Mouse (Mus musculus) liver, embryonic 15.5 days (tissue): ENCODE results near the gene Glyctk. TPM values are rescaled to one million over a fixed set of nuclear protein-coding genes. Genes with fewer than 3 reads are reported as not detected.

Experiments used
- ATAC-seq: fragments of 200-750 bp; cut with Nextera tagmentation; 2 replicates; pipeline ENCODE4 v1.8.0; 2017; ENCODE audit warnings: moderate number of reproducible peaks, mild to moderate bottlenecking, moderate library complexity; ENCODE audit not compliant: insufficient read depth
- H3K27ac ChIP-seq: fragments of 300-500 bp; sonication (generic); replicated peaks from 2 replicates; pipeline ENCODE4 v1.5.1; 2015; ENCODE audit warnings: mild to moderate bottlenecking, inconsistent platforms
- H3K27me3 ChIP-seq: fragments of 300-500 bp; sonication (generic); 2 replicates; pipeline ENCODE4 v1.6.1; 2015; ENCODE audit warnings: mild to moderate bottlenecking, inconsistent platforms
- H3K36me3 ChIP-seq: fragments of 300-500 bp; sonication (generic); replicated peaks from 2 replicates; pipeline ENCODE4 v1.6.1; 2015; ENCODE audit warnings: moderate library complexity, mild to moderate bottlenecking, inconsistent platforms
- H3K4me1 ChIP-seq: fragments of 300-500 bp; sonication (generic); replicated peaks from 2 replicates; pipeline ENCODE4 v1.6.1; 2015; ENCODE audit warnings: inconsistent platforms
- H3K4me2 ChIP-seq: fragments of 300-500 bp; sonication (generic); 2 replicates; pipeline ENCODE4 v1.6.1; 2015; ENCODE audit warnings: moderate library complexity, mild to moderate bottlenecking, inconsistent platforms
- H3K4me3 ChIP-seq: fragments of 300-500 bp; sonication (generic); replicated peaks from 2 replicates; pipeline ENCODE4 v1.5.1; 2015; ENCODE audit warnings: mild to moderate bottlenecking, inconsistent platforms
- H3K9ac ChIP-seq: fragments of 300-500 bp; sonication (generic); 2 replicates; pipeline ENCODE4 v1.6.1; 2015; ENCODE audit warnings: moderate library complexity, mild to moderate bottlenecking, inconsistent platforms
- H3K9me3 ChIP-seq: fragments of 300-500 bp; sonication (generic); replicated peaks from 2 replicates; pipeline ENCODE4 v1.6.1; 2016; ENCODE audit warnings: inconsistent platforms
- WGBS: fragments of 180-500 bp; shearing (Covaris S2); methylation state at CpG from one replicate; pipeline ENCODE4 v1.1.7; 2015; ENCODE audit warnings: mixed read lengths; ENCODE audit not compliant: insufficient replicate concordance; 5-methylcytosine and 5-hydroxymethylcytosine counted together
- polyA plus RNA-seq: library from polyadenylated mRNA; unstranded; fragments of >200 nt; fragmentation: Nextera tagmentation; extraction: Ambion mirVana; gene quantifications from 2 replicates; pipeline ENCODE4 v1.2.1, GENCODE M21; 2015

The Glyctk gene
- polyA plus RNA-seq: 22.2 and 27.6 TPM in 2 replicates

DNA sequence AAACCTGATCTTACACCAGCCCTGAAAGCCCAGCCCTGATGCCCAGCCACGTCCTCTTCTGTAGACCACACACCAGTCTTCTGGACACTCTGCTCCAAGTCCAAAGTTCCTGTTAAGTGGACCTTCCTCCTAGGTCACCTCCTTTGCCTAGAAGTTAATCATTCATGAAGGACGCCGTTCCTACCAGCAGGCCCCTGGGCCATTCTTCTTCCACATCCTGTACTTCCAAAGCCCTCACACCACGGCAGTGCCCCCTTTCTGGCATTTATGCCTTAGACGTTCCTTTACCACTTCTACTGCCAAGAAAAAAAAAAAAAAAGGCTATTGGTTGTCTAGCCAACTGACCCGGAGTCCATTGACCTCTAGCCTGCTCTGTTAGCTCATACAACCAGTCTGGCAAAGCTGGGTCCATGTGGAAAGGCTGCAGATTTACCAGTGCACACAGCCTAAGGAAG, at the start of gene Glyctk:
Glyctk (minus strand) TSS at position 102 of the 455 bp plus-strand sequence.
- H3K4me3 ChIP-seq: peak within 1 kb of the TSS; percentile 45
- peak within 1 kb of the TSS; percentile 31; the same call in 1 of the 2 replicates for H3K9ac ChIP-seq
- H3K36me3 ChIP-seq: no peaks in the 10 kb centered on the region
- WGBS: 54% methylated on average over 6 of the region's 6 CpGs
- no peaks in the 10 kb centered on the region for H3K27me3 ChIP-seq
- peak within 1 kb of the TSS; percentile 75 for H3K27ac ChIP-seq
- no peaks in the 10 kb centered on the region for H3K9me3 ChIP-seq
- H3K4me2 ChIP-seq: peak within 1 kb of the TSS; percentile 36
- peak; percentile 55 for ATAC-seq
- peaks cover 27% of the 10 kb centered on the region for H3K4me1 ChIP-seq

- WGBS: 66% methylated on average over 2 of the region's 2 CpGs
- no peaks in the 10 kb centered on the region for H3K27me3 ChIP-seq
- no peak for ATAC-seq
- H3K36me3 ChIP-seq: no peaks in the 10 kb centered on the region
- peaks cover 41% of the 10 kb centered on the region for H3K4me1 ChIP-seq
- H3K9me3 ChIP-seq: no peaks in the 10 kb centered on the region
- H3K9ac ChIP-seq: no peak overlapping the region
- no peak overlapping the region for H3K4me2 ChIP-seq
- no peak overlapping the region for H3K4me3 ChIP-seq
- no peak overlapping the region for H3K27ac ChIP-seq
Measured at GRCm38 (mm10) chr9:106206515-106206914, 48.6 kb upstream of the Glyctk start.

DNA sequence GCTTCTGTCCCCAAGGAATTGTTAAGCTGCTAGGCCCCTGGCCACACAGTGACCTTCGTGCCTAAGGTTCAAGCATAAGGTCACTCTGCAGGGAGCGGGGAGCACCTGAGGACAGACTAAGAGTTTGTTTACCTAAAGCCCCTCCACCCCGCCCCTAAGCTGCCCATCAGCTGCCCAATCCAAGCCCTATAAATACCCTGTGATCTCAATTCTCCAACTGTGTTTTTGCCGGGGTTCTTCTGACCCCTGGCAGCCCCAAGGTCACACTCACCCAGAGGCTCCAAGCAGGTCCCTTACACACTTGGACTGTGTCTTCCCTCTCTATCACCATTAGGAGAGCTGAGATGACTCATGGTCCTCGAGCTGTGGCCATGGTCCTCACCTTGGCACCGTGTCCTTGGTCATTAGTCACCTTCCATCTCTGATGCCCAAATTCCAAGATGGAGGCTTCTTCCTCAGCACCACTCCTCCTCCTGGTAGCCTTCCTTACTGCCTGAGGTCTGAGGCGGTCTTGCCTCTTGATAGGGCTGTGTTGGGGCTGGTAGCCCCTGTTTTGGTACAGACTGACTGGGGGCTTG, 47.9 kb upstream of the Glyctk start:
- Histone ChIP-seq H3K4me1 (peaks cover 36% of the 10 kb centered on the region), H3K4me2 (no peak overlapping the region), H3K4me3 (no peak overlapping the region), H3K9me3 (no peaks in the 10 kb centered on the region), H3K9ac (no peak overlapping the region), H3K27ac (no peak overlapping the region), H3K27me3 (no peaks in the 10 kb centered on the region), H3K36me3 (no peaks in the 10 kb centered on the region)
- no peak for ATAC-seq
- WGBS: 65% methylated on average over 7 of the region's 7 CpGs

DNA sequence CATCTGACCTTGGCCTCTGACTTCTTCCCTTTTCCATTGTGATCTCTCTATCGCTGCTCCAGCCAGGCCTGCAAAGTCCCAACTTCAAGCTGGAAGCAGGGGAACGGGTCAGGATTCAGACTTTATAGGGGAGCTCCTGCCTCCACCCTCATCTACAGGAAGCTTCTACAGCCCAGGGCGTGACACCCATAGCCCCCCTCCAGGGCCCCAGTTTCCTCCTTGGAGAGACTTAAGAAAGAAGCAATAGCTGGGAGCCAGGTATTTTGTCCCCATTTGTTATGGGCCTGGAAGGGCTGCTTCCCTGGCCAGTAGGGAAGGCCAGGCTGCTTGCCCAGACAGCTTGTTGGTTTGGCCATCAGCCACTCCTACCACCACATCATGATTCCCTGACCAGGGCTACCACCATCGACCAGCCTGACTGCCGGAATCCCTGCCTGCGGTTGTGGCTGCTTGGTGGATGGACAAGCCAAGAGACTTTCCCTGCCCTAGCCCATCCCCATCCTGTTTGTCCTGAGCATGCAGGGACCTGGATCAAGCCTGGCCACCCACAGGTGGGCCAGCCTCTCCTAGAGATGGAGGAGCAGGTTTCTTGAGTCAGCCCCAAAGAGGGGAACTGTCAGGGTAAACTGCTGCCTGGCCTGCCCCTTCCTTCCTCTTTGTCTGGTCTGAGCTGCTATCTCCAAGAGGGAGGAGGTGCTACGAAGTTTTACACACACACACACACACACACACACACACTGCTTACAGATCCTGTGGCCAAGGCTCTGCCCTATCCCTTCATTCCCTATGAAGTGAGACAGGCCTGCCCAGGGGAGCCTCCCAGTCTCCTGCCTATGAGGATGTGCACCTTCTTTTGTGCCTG, 46.3 kb upstream of the Glyctk start:
- Histone ChIP-seq H3K4me3 (peak overlapping the region; percentile 75), H3K4me2 (peak overlapping the region; percentile 96), H3K27ac (peak overlapping the region; percentile 65), H3K36me3 (no peaks in the 10 kb centered on the region), H3K9ac (no peak overlapping the region), H3K4me1 (peaks cover 46% of the 10 kb centered on the region), H3K27me3 (no peaks in the 10 kb centered on the region), H3K9me3 (no peaks in the 10 kb centered on the region)
- no peak for ATAC-seq
- 24% methylated on average over 7 of the region's 7 CpGs for WGBS

- H3K9me3 ChIP-seq: no peaks in the 10 kb centered on the region
- peak within 1 kb of the TSS; percentile 69 for H3K9ac ChIP-seq
- under 1% methylated on average over 61 of the region's 61 CpGs for WGBS
- peak; percentile 84 for ATAC-seq
- no peaks in the 10 kb centered on the region for H3K36me3 ChIP-seq
- H3K27ac ChIP-seq: peak within 1 kb of the TSS; percentile 65
- peaks cover 10% of the 10 kb centered on the region; the same call in 1 of the 2 replicates for H3K27me3 ChIP-seq
- peak within 1 kb of the TSS; percentile 96 for H3K4me2 ChIP-seq
- H3K4me3 ChIP-seq: peak within 1 kb of the TSS; percentile 75
- H3K4me1 ChIP-seq: peaks cover 58% of the 10 kb centered on the region
Measured at GRCm38 (mm10) chr9:106202819-106203636, 45.1 kb upstream of the Glyctk start, which contains the start of gene Twf2. TSS of gene Twf2 (plus strand) at chr9:106203108.

GRCm38 (mm10) chr9:106201895-106202294, 44.0 kb upstream of the Glyctk start:
- Histone ChIP-seq H3K27ac (no peak overlapping the region), H3K4me1 (peaks cover 63% of the 10 kb centered on the region), H3K9me3 (no peaks in the 10 kb centered on the region), H3K9ac (no peak overlapping the region), H3K27me3 (peaks cover 15% of the 10 kb centered on the region; the same call in 1 of the 2 replicates), H3K4me2 (peak overlapping the region; percentile 96), H3K4me3 (peak overlapping the region; percentile 75), H3K36me3 (no peaks in the 10 kb centered on the region)
- 73% methylated on average over 3 of the region's 3 CpGs for WGBS
- ATAC-seq: no peak

GRCm38 (mm10) chr9:106199535-106200272, 41.8 kb upstream of the Glyctk start, which contains the start of gene Ppm1m:
TSS of gene Ppm1m (minus strand) at chr9:106199746.
- Histone ChIP-seq H3K27me3 (peaks cover 15% of the 10 kb centered on the region; the same call in 1 of the 2 replicates), H3K9me3 (no peaks in the 10 kb centered on the region), H3K4me3 (peak within 1 kb of the TSS; percentile 67), H3K27ac (peak within 1 kb of the TSS; percentile 38), H3K36me3 (peaks cover 8% of the 10 kb centered on the region; the same call in 1 of the 2 replicates), H3K4me2 (peak within 1 kb of the TSS; percentile 85), H3K4me1 (peaks cover 52% of the 10 kb centered on the region), H3K9ac (peak within 1 kb of the TSS; percentile 65)
- WGBS: 33% methylated on average over 18 of the region's 18 CpGs
- 0 out of 2 replicates have a peak, but pooled peaks have one; percentile 9 for ATAC-seq

GRCm38 (mm10) chr9:106198962-106199458, 41.1 kb upstream of the Glyctk start:
- Histone ChIP-seq H3K9me3 (no peaks in the 10 kb centered on the region), H3K9ac (peak overlapping the region; percentile 65), H3K4me1 (peaks cover 46% of the 10 kb centered on the region), H3K36me3 (peaks cover 8% of the 10 kb centered on the region; the same call in 1 of the 2 replicates), H3K4me2 (peak overlapping the region; percentile 85), H3K4me3 (peak overlapping the region; percentile 67), H3K27ac (peak overlapping the region; percentile 38), H3K27me3 (peaks cover 15% of the 10 kb centered on the region; the same call in 1 of the 2 replicates)
- peak; percentile 58 for ATAC-seq
- under 1% methylated on average over 51 of the region's 51 CpGs for WGBS

DNA sequence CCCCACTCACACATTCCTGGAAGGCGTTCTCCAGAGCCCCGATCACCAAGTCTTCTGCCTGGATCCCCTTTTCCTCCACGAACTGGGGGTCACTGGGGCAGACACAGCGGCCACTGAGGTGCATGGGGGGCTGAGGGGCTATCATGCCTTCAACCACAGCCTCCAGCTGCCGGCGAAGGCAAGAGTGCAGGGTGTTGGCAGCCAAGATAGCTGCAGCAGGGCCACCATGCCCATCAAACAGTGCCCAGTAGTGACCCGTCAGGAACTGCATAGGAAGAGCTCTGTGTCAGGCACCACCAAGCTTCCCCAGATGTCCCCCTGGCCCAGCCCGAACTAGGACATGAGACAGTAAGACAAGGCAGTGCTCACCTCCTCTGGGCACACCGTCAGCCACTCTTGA, 39.8 kb upstream of the Glyctk start:
- Histone ChIP-seq H3K27ac (no peak overlapping the region), H3K4me3 (peak overlapping the region; percentile 67; the same call in 1 of the 2 replicates), H3K4me1 (peaks cover 34% of the 10 kb centered on the region), H3K4me2 (peak overlapping the region; percentile 85; the same call in 1 of the 2 replicates), H3K9ac (no peak overlapping the region), H3K36me3 (peaks cover 11% of the 10 kb centered on the region; the same call in 1 of the 2 replicates), H3K9me3 (no peaks in the 10 kb centered on the region), H3K27me3 (peaks cover 15% of the 10 kb centered on the region; the same call in 1 of the 2 replicates)
- no peak for ATAC-seq
- WGBS: 71% methylated on average over 9 of the region's 9 CpGs
